Mouse (Mus musculus) G1E (cell line): ENCODE measurements around the gene Uggt1.

Source experiments
- CTCF ChIP-seq: IDR thresholded peaks from 2 replicates; pipeline ENCODE4 v1.5.1; 2012; ENCODE audit warnings: low read depth, low read length, inconsistent platforms, mixed read lengths
- GATA1 ChIP-seq: IDR thresholded peaks from 2 replicates; pipeline ENCODE4 v1.6.1; 2012; ENCODE audit warnings: borderline replicate concordance, low read length, inconsistent platforms, mixed read lengths
- GATA2 ChIP-seq: IDR thresholded peaks from 2 replicates; pipeline ENCODE4 v1.6.1; 2012; ENCODE audit warnings: low read depth, low read length, inconsistent platforms, borderline replicate concordance
- POLR2AphosphoS5 ChIP-seq: IDR thresholded peaks from 2 replicates; pipeline ENCODE4 v1.6.1; 2012; ENCODE audit warnings: low read depth, low read length, inconsistent platforms; ENCODE audit not compliant: insufficient replicate concordance
- TAL1 ChIP-seq: conservative IDR thresholded peaks from 2 replicates; pipeline ENCODE4 v1.6.1; 2012; ENCODE audit warnings: low read depth, low read length, inconsistent platforms, mixed read lengths

GRCm38 (mm10) chr1:36162687-36163086 lies 81.8 kb downstream of the Uggt1 start:
- TF ChIP-seq GATA2: no peak
- TF ChIP-seq CTCF: no peak
- TF ChIP-seq TAL1: no peak
- TF ChIP-seq GATA1: no peak
- TF ChIP-seq POLR2AphosphoS5: no peak
